Mouse (Mus musculus): Measurements from ENCODE around the gene Alad. TPM values are rescaled to one million over a fixed set of nuclear protein-coding genes. Genes with fewer than 3 reads are reported as not detected.

Alad gene
- polyA plus RNA-seq, 1 experiment from 2014 or later: 90.8 TPM

- Histone ChIP-seq H3K36me3 (ENCODE audit: control insufficient read depth, insufficient read depth, low read length) (peaks cover 14% of the 10 kb centered on the region), H3K4me3 (ENCODE audit: low read depth, low read length) (no peak overlapping the region), H3K9ac (ENCODE audit: low read length) (no peak overlapping the region), H3K4me2 (no peak overlapping the region), H3K4me1 (ENCODE audit: control insufficient read depth, insufficient read depth, low read length) (peaks cover 10% of the 10 kb centered on the region), H3K27ac (ENCODE audit: low read depth, low read length) (no peak overlapping the region), H3K9me3 (ENCODE audit: control insufficient read depth, low read length) (no peaks in the 10 kb centered on the region), H3K27me3 (ENCODE audit: control insufficient read depth, insufficient read depth, low read length) (no peaks in the 10 kb centered on the region)
- WGBS: 94% methylated on average over 7 of the region's 7 CpGs
- ATAC-seq (ENCODE audit: low FRiP score): no peak
- no peak for DNase-seq (ENCODE audit: low spot score, missing footprints)
These were observed 4.7 kb downstream of the Alad start for GRCm38 (mm10) chr4:62514995-62515394.

GRCm38 (mm10) chr4:62513998-62514506, 5.7 kb downstream of the Alad start:
- WGBS: 48% methylated on average over 11 of the region's 11 CpGs
- Histone ChIP-seq H3K9me3 (ENCODE audit: control insufficient read depth, low read length) (no peaks in the 10 kb centered on the region), H3K27ac (ENCODE audit: low read depth, low read length) (no peak overlapping the region), H3K4me3 (ENCODE audit: low read depth, low read length) (no peak overlapping the region), H3K4me1 (ENCODE audit: control insufficient read depth, insufficient read depth, low read length) (peaks cover 7% of the 10 kb centered on the region), H3K27me3 (ENCODE audit: control insufficient read depth, insufficient read depth, low read length) (no peaks in the 10 kb centered on the region), H3K4me2 (no peak overlapping the region), H3K9ac (ENCODE audit: low read length) (no peak overlapping the region), H3K36me3 (ENCODE audit: control insufficient read depth, insufficient read depth, low read length) (peaks cover 22% of the 10 kb centered on the region)
- DNase-seq (ENCODE audit: low spot score, missing footprints) (no peak), ATAC-seq (ENCODE audit: low FRiP score) (no peak)

- Histone ChIP-seq H3K27me3 (ENCODE audit: control insufficient read depth, insufficient read depth, low read length) (no peaks in the 10 kb centered on the region), H3K4me3 (ENCODE audit: low read depth, low read length) (no peak overlapping the region), H3K4me2 (no peak overlapping the region), H3K9me3 (ENCODE audit: control insufficient read depth, low read length) (no peaks in the 10 kb centered on the region), H3K36me3 (ENCODE audit: control insufficient read depth, insufficient read depth, low read length) (peaks cover 28% of the 10 kb centered on the region), H3K4me1 (ENCODE audit: control insufficient read depth, insufficient read depth, low read length) (no peaks in the 10 kb centered on the region), H3K9ac (ENCODE audit: low read length) (no peak overlapping the region), H3K27ac (ENCODE audit: low read depth, low read length) (no peak overlapping the region)
- ATAC-seq (ENCODE audit: low FRiP score): no peak
- DNase-seq (ENCODE audit: low spot score, missing footprints): no peak
- WGBS: 96% methylated on average over 11 of the region's 11 CpGs
These were observed 9.8 kb downstream of the Alad start for GRCm38 (mm10) chr4:62509946-62510345.

GRCm38 (mm10) chr4:62508839-62509238, 10.9 kb downstream of the Alad start:
- Histone ChIP-seq H3K36me3 (ENCODE audit: control insufficient read depth, insufficient read depth, low read length) (peaks cover 28% of the 10 kb centered on the region), H3K27me3 (ENCODE audit: control insufficient read depth, insufficient read depth, low read length) (no peaks in the 10 kb centered on the region), H3K4me2 (no peak overlapping the region), H3K9me3 (ENCODE audit: control insufficient read depth, low read length) (no peaks in the 10 kb centered on the region), H3K4me1 (ENCODE audit: control insufficient read depth, insufficient read depth, low read length) (no peaks in the 10 kb centered on the region), H3K4me3 (ENCODE audit: low read depth, low read length) (no peak overlapping the region), H3K27ac (ENCODE audit: low read depth, low read length) (no peak overlapping the region), H3K9ac (ENCODE audit: low read length) (no peak overlapping the region)
- DNase-seq (ENCODE audit: low spot score, missing footprints): no peak
- WGBS: 93% methylated on average over 5 of the region's 5 CpGs
- ATAC-seq (ENCODE audit: low FRiP score): no peak

GRCm38 (mm10) chr4:62506798-62507197, 12.9 kb downstream of the Alad start:
- no peaks in the 10 kb centered on the region for H3K27me3 ChIP-seq (ENCODE audit: control insufficient read depth, insufficient read depth, low read length)
- WGBS: 70% methylated on average over 2 of the region's 2 CpGs
- ATAC-seq (ENCODE audit: low FRiP score): no peak

GRCm38 (mm10) chr4:62505991-62506390, 13.7 kb downstream of the Alad start:
- DNase-seq (ENCODE audit: low spot score, missing footprints) (no peak), ATAC-seq (ENCODE audit: low FRiP score) (no peak)
- Histone ChIP-seq H3K27ac (ENCODE audit: low read depth, low read length) (no peak overlapping the region), H3K9ac (ENCODE audit: low read length) (no peak overlapping the region), H3K9me3 (ENCODE audit: control insufficient read depth, low read length) (no peaks in the 10 kb centered on the region), H3K4me2 (no peak overlapping the region), H3K4me3 (ENCODE audit: low read depth, low read length) (no peak overlapping the region), H3K4me1 (ENCODE audit: control insufficient read depth, insufficient read depth, low read length) (peaks cover 4% of the 10 kb centered on the region; the same call in 1 of the 2 replicates), H3K36me3 (ENCODE audit: control insufficient read depth, insufficient read depth, low read length) (peaks cover 17% of the 10 kb centered on the region), H3K27me3 (ENCODE audit: control insufficient read depth, insufficient read depth, low read length) (no peaks in the 10 kb centered on the region)
- WGBS: 89% methylated on average over 3 of the region's 3 CpGs

More at GRCm38 (mm10) chr4:62506798-62507197, 12.9 kb downstream of the Alad start:
- Histone ChIP-seq H3K9ac (ENCODE audit: low read length) (no peak overlapping the region), H3K4me3 (ENCODE audit: low read depth, low read length) (no peak overlapping the region), H3K4me1 (ENCODE audit: control insufficient read depth, insufficient read depth, low read length) (no peaks in the 10 kb centered on the region), H3K4me2 (no peak overlapping the region), H3K36me3 (ENCODE audit: control insufficient read depth, insufficient read depth, low read length) (peaks cover 21% of the 10 kb centered on the region), H3K27ac (ENCODE audit: low read depth, low read length) (no peak overlapping the region), H3K9me3 (ENCODE audit: control insufficient read depth, low read length) (no peaks in the 10 kb centered on the region)
- DNase-seq (ENCODE audit: low spot score, missing footprints): no peak

GRCm38 (mm10) chr4:62503374-62503970, 16.2 kb downstream of the Alad start, which contains the start of gene Hdhd3:
Hdhd3 (minus strand) TSS chr4:62503467.
- Histone ChIP-seq H3K27ac (ENCODE audit: low read depth, low read length) (no peak within 1 kb of the TSS), H3K9ac (ENCODE audit: low read length) (peak within 1 kb of the TSS; percentile 77), H3K27me3 (ENCODE audit: control insufficient read depth, insufficient read depth, low read length) (no peaks in the 10 kb centered on the region), H3K4me2 (peak within 1 kb of the TSS; percentile 70), H3K36me3 (ENCODE audit: control insufficient read depth, insufficient read depth, low read length) (peaks cover 5% of the 10 kb centered on the region), H3K9me3 (ENCODE audit: control insufficient read depth, low read length) (no peaks in the 10 kb centered on the region), H3K4me1 (ENCODE audit: control insufficient read depth, insufficient read depth, low read length) (peaks cover 4% of the 10 kb centered on the region; the same call in 1 of the 2 replicates), H3K4me3 (ENCODE audit: low read depth, low read length) (peak within 1 kb of the TSS; percentile 74)
- DNase-seq (ENCODE audit: low spot score, missing footprints) (no peak), ATAC-seq (ENCODE audit: low FRiP score) (no peak)
- 84% methylated on average over 3 of the region's 3 CpGs for WGBS

- WGBS: 77% methylated on average over 7 of the region's 7 CpGs
- Histone ChIP-seq H3K4me2 (no peak overlapping the region), H3K4me3 (ENCODE audit: low read depth, low read length) (no peak overlapping the region), H3K27me3 (ENCODE audit: control insufficient read depth, insufficient read depth, low read length) (no peaks in the 10 kb centered on the region), H3K9me3 (ENCODE audit: control insufficient read depth, low read length) (no peaks in the 10 kb centered on the region), H3K4me1 (ENCODE audit: control insufficient read depth, insufficient read depth, low read length) (peaks cover 4% of the 10 kb centered on the region; the same call in 1 of the 2 replicates), H3K36me3 (ENCODE audit: control insufficient read depth, insufficient read depth, low read length) (peaks cover 4% of the 10 kb centered on the region; the same call in 1 of the 2 replicates), H3K27ac (ENCODE audit: low read depth, low read length) (no peak overlapping the region), H3K9ac (ENCODE audit: low read length) (no peak overlapping the region)
- DNase-seq (ENCODE audit: low spot score, missing footprints) (peak; percentile 82), ATAC-seq (ENCODE audit: low FRiP score) (no peak)
These were observed 16.7 kb downstream of the Alad start for GRCm38 (mm10) chr4:62502969-62503368.

GRCm38 (mm10) chr4:62501964-62502732, 17.6 kb downstream of the Alad start:
- 2% methylated on average over 38 of the region's 38 CpGs for WGBS
- peak; percentile 98 for ATAC-seq (ENCODE audit: low FRiP score)
- no peak overlapping the region for H3K27ac ChIP-seq (ENCODE audit: low read depth, low read length)

More at GRCm38 (mm10) chr4:62501964-62502732, 17.6 kb downstream of the Alad start:
- H3K4me1 ChIP-seq (ENCODE audit: control insufficient read depth, insufficient read depth, low read length): peaks cover 4% of the 10 kb centered on the region; the same call in 1 of the 2 replicates
- H3K4me3 ChIP-seq (ENCODE audit: low read depth, low read length): peak overlapping the region; percentile 74
- no peaks in the 10 kb centered on the region for H3K27me3 ChIP-seq (ENCODE audit: control insufficient read depth, insufficient read depth, low read length)
- peak overlapping the region; percentile 70 for H3K4me2 ChIP-seq
- H3K9ac ChIP-seq (ENCODE audit: low read length): peak overlapping the region; percentile 77
- DNase-seq (ENCODE audit: low spot score, missing footprints): peak; percentile 99
- no peaks in the 10 kb centered on the region for H3K9me3 ChIP-seq (ENCODE audit: control insufficient read depth, low read length)
- H3K36me3 ChIP-seq (ENCODE audit: control insufficient read depth, insufficient read depth, low read length): peaks cover 4% of the 10 kb centered on the region; the same call in 1 of the 2 replicates

Data from midbrain, embryonic 11.5 days (tissue).